Mouse (Mus musculus) limb, embryonic 11.5 days (tissue): Measurements from ENCODE around the gene Fads6. TPM values are rescaled to one million over a fixed set of nuclear protein-coding genes. Genes with fewer than 3 reads are reported as not detected.

Source experiments
- ATAC-seq: fragments of 200-750 bp; cut with Nextera tagmentation; 2 replicates; pipeline ENCODE4 v1.8.0; 2017; ENCODE audit warnings: low read depth; ENCODE audit not compliant: insufficient number of reproducible peaks, low FRiP score, low TSS enrichment
- DNase-seq: peaks from one replicate; pipeline ENCODE4 v3.0.0-alpha.2; 2015; ENCODE audit warnings: low spot score
- H3K27ac ChIP-seq: fragments of 300-500 bp; sonication (generic); replicated peaks from 2 replicates; pipeline ENCODE4 v1.5.1; 2014; ENCODE audit warnings: low read depth, mild to moderate bottlenecking, low read length
- H3K27me3 ChIP-seq: fragments of 300-500 bp; sonication (generic); 2 replicates; pipeline ENCODE4 v1.6.1; 2014; ENCODE audit warnings: mild to moderate bottlenecking, low read length, mixed read lengths; ENCODE audit not compliant: control insufficient read depth, insufficient read depth
- H3K36me3 ChIP-seq: fragments of 300-500 bp; sonication (generic); 2 replicates; pipeline ENCODE4 v1.6.1; 2014; ENCODE audit warnings: mild to moderate bottlenecking, low read length, moderate library complexity, mixed read lengths; ENCODE audit not compliant: control insufficient read depth, insufficient read depth
- H3K4me1 ChIP-seq: fragments of 300-500 bp; sonication (generic); 2 replicates; pipeline ENCODE4 v1.6.1; 2014; ENCODE audit warnings: low read length, mixed read lengths; ENCODE audit not compliant: control insufficient read depth, insufficient read depth
- H3K4me2 ChIP-seq: fragments of 300-500 bp; sonication (generic); 2 replicates; pipeline ENCODE4 v1.6.1; 2014; ENCODE audit warnings: low read depth, mild to moderate bottlenecking, moderate library complexity; ENCODE audit not compliant: severe bottlenecking
- H3K4me3 ChIP-seq: fragments of 300-500 bp; sonication (generic); 2 replicates; pipeline ENCODE4 v1.5.1; 2014; ENCODE audit warnings: low read depth, low read length
- H3K9ac ChIP-seq: fragments of 300-500 bp; sonication (generic); 2 replicates; pipeline ENCODE4 v1.6.1; 2014; ENCODE audit warnings: mild to moderate bottlenecking, low read length
- H3K9me3 ChIP-seq: fragments of 300-500 bp; sonication (generic); 2 replicates; pipeline ENCODE4 v1.6.1; 2016; ENCODE audit warnings: low read length; ENCODE audit not compliant: control insufficient read depth
- WGBS: fragments of 180-500 bp; shearing (Covaris S2); extraction: QIAGEN DNeasy Blood & Tissue Kit; methylation state at CpG from one replicate; pipeline ENCODE4 v1.1.7; 2014; 5-methylcytosine and 5-hydroxymethylcytosine counted together
- microRNA-seq: library from miRNA; unstranded; fragments of <30 nt; microRNA quantifications from one replicate; pipeline ENCODE4, GENCODE M21; 2016
- polyA plus RNA-seq: library from polyadenylated mRNA; unstranded; fragments of >200 nt; fragmentation: Nextera tagmentation; extraction: Ambion mirVana; gene quantifications from 2 replicates; pipeline ENCODE4 v1.2.1, GENCODE M21; 2014

Gene Fads6
- polyA plus RNA-seq, 1 experiment from 2014 or later = 0.04 TPM

DNA sequence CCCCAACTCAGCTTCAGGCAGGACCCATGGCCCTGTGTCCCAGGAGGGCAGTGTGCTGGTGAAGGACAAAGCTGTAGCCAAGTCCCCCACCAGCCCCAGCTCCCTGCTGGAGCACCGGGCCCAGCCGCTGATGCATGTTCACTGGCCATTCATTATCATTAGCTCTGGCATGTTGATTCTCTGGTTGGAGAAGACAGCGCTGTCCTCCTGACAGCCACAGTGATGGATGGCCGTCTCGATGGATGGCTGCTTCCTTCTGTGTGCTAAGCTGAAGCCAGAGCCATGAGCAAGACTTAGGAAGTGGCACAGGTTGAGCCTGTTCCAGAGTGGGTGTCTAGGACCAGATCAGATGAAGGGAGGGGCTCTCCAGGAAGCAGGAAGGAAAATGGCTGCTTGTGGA lies 60.9 kb downstream of the Fads6 start:
- DNase-seq (no peak), ATAC-seq (no peak)

DNA sequence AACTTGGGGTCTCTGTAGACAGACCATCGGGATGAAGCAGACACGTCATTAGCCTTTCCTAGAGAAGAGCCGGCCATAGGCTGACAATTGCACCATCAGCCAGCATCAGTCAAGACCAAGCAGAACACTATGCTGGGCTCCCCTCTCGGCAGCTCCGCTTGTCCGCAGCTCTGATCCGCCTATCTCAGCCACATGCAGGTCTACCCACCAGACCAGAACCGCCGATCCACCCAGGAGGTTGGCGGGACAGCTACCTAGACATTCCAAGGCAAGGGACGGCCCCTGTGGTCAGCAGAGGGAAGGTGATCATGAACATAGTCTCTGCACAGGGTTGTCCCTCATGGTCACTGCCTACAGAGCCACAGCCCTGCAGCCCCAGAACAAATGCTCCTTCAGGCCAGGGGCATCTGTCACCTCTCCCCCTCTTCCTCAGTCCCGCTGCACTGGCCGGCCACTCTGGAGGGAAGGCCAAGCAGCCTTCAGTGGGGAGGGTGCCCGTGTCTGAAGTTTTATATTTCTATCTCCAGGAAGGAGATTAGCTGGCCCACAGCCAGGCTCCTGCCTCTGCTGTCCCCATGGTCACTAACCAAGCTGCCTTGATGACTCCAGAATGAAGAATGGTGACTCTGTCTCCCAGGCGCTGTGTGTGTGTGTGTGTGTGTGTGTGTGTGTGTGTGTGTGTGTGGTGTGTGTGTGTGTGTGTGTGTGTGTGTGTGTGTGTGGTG lies 63.0 kb downstream of the Fads6 start:
- no peaks in the 10 kb centered on the region for H3K27me3 ChIP-seq
- H3K4me2 ChIP-seq = no peak overlapping the region
- peaks cover 14% of the 10 kb centered on the region for H3K4me1 ChIP-seq
- 65% methylated on average over 15 of the region's 15 CpGs for WGBS
- H3K9me3 ChIP-seq = no peaks in the 10 kb centered on the region
- no peaks in the 10 kb centered on the region for H3K36me3 ChIP-seq
- H3K9ac ChIP-seq = no peak overlapping the region
- no peak for ATAC-seq
- no peak overlapping the region for H3K4me3 ChIP-seq
- no peak overlapping the region for H3K27ac ChIP-seq
- DNase-seq = no peak

More for the DNA sequence above, 60.9 kb downstream of the Fads6 start:
- Histone ChIP-seq H3K27me3 (no peaks in the 10 kb centered on the region), H3K4me3 (no peak overlapping the region), H3K4me2 (no peak overlapping the region), H3K4me1 (peaks cover 14% of the 10 kb centered on the region), H3K27ac (no peak overlapping the region), H3K9ac (no peak overlapping the region), H3K36me3 (no peaks in the 10 kb centered on the region), H3K9me3 (no peaks in the 10 kb centered on the region)
- 10% methylated on average over 5 of the region's 5 CpGs for WGBS

DNA sequence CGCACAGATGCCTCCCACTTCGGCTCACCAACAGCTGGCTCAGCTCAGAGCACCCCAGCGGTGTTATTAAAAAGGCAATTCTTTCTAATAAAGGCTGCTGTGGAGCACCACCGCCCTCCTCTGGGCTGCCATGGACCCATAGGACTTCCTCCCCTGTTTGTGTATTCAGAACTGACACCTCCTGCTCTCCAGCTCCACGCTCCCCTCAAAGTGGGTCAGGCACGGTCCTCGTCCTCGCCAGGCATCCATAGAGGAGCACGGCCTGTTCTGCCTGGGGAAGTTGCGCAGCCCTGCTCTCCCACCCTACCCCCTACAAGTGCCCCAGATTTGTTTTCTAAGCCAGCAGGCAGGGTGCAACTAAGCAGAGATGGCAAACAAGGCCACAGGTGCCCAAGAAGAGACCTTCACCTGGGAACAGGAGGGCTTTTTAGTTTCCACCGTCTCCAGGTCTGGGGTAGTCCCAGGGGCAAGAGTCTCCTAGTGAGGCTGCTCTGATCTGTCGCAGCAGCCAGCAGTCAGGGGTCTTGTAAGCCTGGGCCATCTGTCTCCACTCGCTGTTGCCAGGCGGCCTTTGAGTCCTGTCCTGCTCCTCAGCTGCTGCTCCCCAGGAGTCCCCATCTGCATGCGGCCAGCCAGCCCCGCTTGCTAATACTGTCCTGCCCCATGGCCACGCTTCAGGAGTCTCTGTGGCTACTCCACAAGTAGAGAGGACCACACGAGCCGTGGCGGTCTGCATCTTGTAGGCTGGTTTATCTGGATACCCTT lies 63.8 kb downstream of the Fads6 start:
- no peak for ATAC-seq
- no peak overlapping the region for H3K4me2 ChIP-seq
- DNase-seq = no peak
- no peaks in the 10 kb centered on the region for H3K9me3 ChIP-seq
- H3K27ac ChIP-seq = no peak overlapping the region
- H3K4me1 ChIP-seq = peaks cover 14% of the 10 kb centered on the region
- no peak overlapping the region for H3K4me3 ChIP-seq
- no peaks in the 10 kb centered on the region for H3K27me3 ChIP-seq
- no peaks in the 10 kb centered on the region for H3K36me3 ChIP-seq
- WGBS = 50% methylated on average over 20 of the region's 20 CpGs
- no peak overlapping the region for H3K9ac ChIP-seq

DNA sequence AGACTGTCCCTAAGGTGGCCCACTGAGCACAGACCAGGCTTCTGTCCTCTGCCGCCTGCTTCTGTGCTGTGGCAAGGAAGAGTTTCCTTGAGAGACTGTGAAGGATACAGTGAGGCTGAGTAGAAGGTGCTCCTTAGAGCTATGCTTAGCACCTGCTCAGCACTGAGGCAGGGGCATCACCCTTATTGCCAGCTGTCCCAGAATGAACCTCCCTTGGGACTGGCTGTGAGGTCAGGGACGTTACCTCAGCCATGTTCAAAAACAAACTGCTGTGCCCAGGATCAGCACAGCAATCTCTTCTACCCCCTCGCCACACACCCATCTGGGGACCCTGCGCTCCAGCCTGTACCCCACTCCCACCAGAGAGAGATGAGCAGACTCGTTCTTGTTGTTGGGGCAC lies 64.6 kb downstream of the Fads6 start:
- Histone ChIP-seq H3K4me1 (peaks cover 14% of the 10 kb centered on the region), H3K9me3 (no peaks in the 10 kb centered on the region), H3K4me2 (no peak overlapping the region), H3K4me3 (no peak overlapping the region), H3K27ac (no peak overlapping the region), H3K36me3 (no peaks in the 10 kb centered on the region), H3K27me3 (no peaks in the 10 kb centered on the region), H3K9ac (no peak overlapping the region)
- ATAC-seq = no peak
- WGBS = 90% methylated on average over 5 of the region's 5 CpGs
- DNase-seq = no peak

DNA sequence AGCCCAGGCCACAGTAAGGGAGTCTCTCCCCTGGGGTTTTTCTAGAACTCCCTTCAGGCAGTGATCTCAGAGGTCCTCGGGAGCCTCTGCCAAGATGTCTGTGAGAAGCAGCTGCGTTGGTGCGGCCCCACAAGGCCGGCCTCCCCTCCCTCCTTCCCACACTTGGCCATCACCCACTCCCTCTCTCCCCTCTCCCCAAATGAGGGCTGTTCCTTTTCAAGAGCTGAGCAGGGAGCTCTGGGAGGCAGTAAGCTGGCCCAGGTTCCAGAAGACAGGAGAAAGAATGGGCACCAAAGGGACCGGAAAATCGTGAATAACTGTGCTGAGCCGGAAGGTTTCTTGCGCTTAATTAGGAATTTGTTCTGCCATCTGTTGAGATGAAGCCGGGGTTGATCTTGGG lies 65.5 kb downstream of the Fads6 start:
- Histone ChIP-seq H3K27me3 (no peaks in the 10 kb centered on the region), H3K4me1 (peaks cover 18% of the 10 kb centered on the region), H3K4me2 (no peak overlapping the region), H3K36me3 (no peaks in the 10 kb centered on the region), H3K9ac (no peak overlapping the region), H3K9me3 (no peaks in the 10 kb centered on the region), H3K4me3 (no peak overlapping the region), H3K27ac (no peak overlapping the region)
- no peak for DNase-seq
- ATAC-seq = no peak
- 71% methylated on average over 9 of the region's 9 CpGs for WGBS

DNA sequence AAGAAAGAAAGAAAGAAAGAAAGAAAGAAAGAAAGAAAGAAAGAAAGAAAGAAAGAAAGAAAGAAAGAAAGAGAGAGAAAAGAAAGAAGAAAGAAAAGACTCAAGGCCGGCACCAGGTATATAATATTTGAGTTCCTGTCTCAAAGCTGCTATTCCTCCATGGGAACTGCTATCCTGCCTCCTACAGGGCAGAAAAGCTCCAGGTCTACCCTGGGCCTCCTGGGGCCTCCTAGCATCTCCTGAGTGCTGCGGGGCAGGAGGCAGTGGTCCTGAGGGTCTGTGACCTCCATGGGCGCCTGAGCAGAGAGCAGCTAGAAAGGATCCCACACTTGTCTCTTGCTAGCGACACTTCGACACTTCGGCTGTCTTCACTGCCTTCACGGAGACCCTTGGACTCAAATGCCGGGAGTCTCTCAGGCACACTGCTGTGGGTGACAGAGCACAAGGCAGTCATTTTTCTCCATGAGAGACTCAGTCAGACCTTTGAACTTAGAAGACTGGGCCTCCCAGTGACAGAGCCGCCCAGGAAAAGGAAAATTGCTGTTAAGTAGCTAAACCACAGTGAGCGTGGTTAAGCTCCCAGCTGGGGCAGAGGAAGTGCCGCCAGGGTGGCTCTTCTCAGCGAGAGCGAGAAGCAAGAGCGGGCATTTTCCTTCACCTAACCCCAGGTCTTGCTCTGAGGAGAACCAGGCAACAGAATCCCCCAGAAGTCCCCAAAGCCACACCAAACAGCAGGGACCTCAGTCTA lies 66.1 kb downstream of the Fads6 start:
- Histone ChIP-seq H3K4me3 (no peak overlapping the region), H3K9ac (no peak overlapping the region), H3K4me2 (no peak overlapping the region), H3K27me3 (no peaks in the 10 kb centered on the region), H3K36me3 (no peaks in the 10 kb centered on the region), H3K27ac (no peak overlapping the region), H3K9me3 (no peaks in the 10 kb centered on the region), H3K4me1 (peaks cover 14% of the 10 kb centered on the region)
- WGBS = 45% methylated on average over 14 of the region's 14 CpGs
- no peak for ATAC-seq
- DNase-seq = no peak

Small RNAs within 50 kb of the gene (microRNA-seq; reads per million reads assigned to microRNA genes)
- not detected for gene Gm25837

Other genes starting within 250 kb of the Fads6 start
- not detected in 2 replicates for gene Cd300ld3, start 249.3 kb downstream of the Fads6 start, polyA plus RNA-seq
- not detected in 2 replicates for gene Cd300e, start 235.5 kb downstream of the Fads6 start, polyA plus RNA-seq
- gene Rab37, start 206.2 kb downstream of the Fads6 start, polyA plus RNA-seq = 1.1 and 1.2 TPM in 2 replicates
- gene Cd300lf, start 163.7 kb downstream of the Fads6 start, polyA plus RNA-seq = 0.19 TPM in 1 of 2 replicates, not detected in the other
- gene Slc9a3r1, start 134.3 kb downstream of the Fads6 start, polyA plus RNA-seq = 24.9 and 29.5 TPM in 2 replicates
- gene Tmem104, start 110.2 kb downstream of the Fads6 start, polyA plus RNA-seq = 7.7 and 9.8 TPM in 2 replicates
- gene Nat9, start 109.8 kb downstream of the Fads6 start, polyA plus RNA-seq = 17.1 and 21.0 TPM in 2 replicates
- gene Grin2c, start 30.4 kb downstream of the Fads6 start, polyA plus RNA-seq = 0.04 and 0.06 TPM in 2 replicates
- gene Fdxr, start 20.6 kb downstream of the Fads6 start, polyA plus RNA-seq = 10.2 and 15.6 TPM in 2 replicates
- not detected in 2 replicates for gene Otop2, start 9.5 kb upstream of the Fads6 start, polyA plus RNA-seq
- not detected in 2 replicates for gene Ush1g, start 24.4 kb upstream of the Fads6 start, polyA plus RNA-seq
- not detected in 2 replicates for gene Otop3, start 37.1 kb upstream of the Fads6 start, polyA plus RNA-seq
- gene Hid1, start 70.1 kb upstream of the Fads6 start, polyA plus RNA-seq = 1.6 and 2.5 TPM in 2 replicates
- gene Cdr2l, start 84.3 kb upstream of the Fads6 start, polyA plus RNA-seq = 14.6 and 15.1 TPM in 2 replicates
- 187 and 197 TPM in 2 replicates for gene Mrpl58, start 106.1 kb upstream of the Fads6 start, polyA plus RNA-seq
- 943 and 945 TPM in 2 replicates for gene Atp5h, start 122.3 kb upstream of the Fads6 start, polyA plus RNA-seq
- 17.6 and 23.5 TPM in 2 replicates for gene Kctd2, start 122.5 kb upstream of the Fads6 start, polyA plus RNA-seq
- 0.21 TPM in 1 of 2 replicates, not detected in the other for gene Trim80, start 142.9 kb upstream of the Fads6 start, polyA plus RNA-seq
- gene Slc16a5, start 164.8 kb upstream of the Fads6 start, polyA plus RNA-seq = 0.09 and 0.26 TPM in 2 replicates
- gene Armc7, start 178.0 kb upstream of the Fads6 start, polyA plus RNA-seq = 7.7 and 8.8 TPM in 2 replicates
- gene Nt5c, start 194.2 kb upstream of the Fads6 start, polyA plus RNA-seq = 58.2 and 60.9 TPM in 2 replicates
- gene Jpt1, start 216.7 kb upstream of the Fads6 start, polyA plus RNA-seq = 526 and 537 TPM in 2 replicates
- gene Sumo2, start 238.6 kb upstream of the Fads6 start, polyA plus RNA-seq = 1,466 and 1,467 TPM in 2 replicates